Mouse (Mus musculus): ENCODE measurements around the gene Hnrnph1. TPM values are rescaled to one million over a fixed set of nuclear protein-coding genes. Genes with fewer than 3 reads are reported as not detected.

Gene Hnrnph1
- polyA plus RNA-seq, 1 experiment from 2014 or later, result 854 TPM

DNA sequence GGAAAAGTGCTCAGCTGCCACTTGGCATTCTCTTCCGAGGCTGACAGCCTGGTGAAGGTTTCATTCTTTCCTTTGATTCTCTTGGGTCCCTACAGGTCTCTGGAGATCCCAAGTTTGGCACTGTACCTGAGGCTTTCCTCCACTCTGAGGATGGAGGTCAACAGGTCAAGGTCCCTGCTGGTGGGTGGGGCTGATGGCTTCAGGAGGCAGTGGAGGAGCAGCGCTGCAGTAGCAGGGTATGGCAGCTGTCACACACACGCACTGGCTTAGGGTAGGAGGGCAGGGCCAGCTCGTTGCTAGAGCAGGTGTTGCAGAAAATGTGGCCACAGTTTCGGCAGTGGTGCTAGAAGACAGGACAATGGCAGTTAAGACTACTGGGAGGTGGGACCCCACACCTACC lies 12.8 kb downstream of the Hnrnph1 start:
- H3K4me3 ChIP-seq (ENCODE audit: low read depth, low read length), result no peak overlapping the region
- 74% methylated on average over 5 of the region's 5 CpGs for WGBS
- H3K36me3 ChIP-seq (ENCODE audit: control insufficient read depth, insufficient read depth, low read length), result no peaks in the 10 kb centered on the region
- no peaks in the 10 kb centered on the region for H3K4me1 ChIP-seq (replicated peaks; ENCODE audit: control insufficient read depth, insufficient read depth, low read length)
- DNase-seq (ENCODE audit: low spot score) (no peak), ATAC-seq (ENCODE audit: low FRiP score) (no peak)
- H3K9me3 ChIP-seq (ENCODE audit: control insufficient read depth, low read length), result no peaks in the 10 kb centered on the region
- no peak overlapping the region for H3K4me2 ChIP-seq (replicated peaks; ENCODE audit: low read depth, low read length)
- no peak overlapping the region for H3K27ac ChIP-seq (ENCODE audit: low read depth, low read length)
- no peaks in the 10 kb centered on the region for H3K27me3 ChIP-seq (ENCODE audit: control insufficient read depth, insufficient read depth, low read length)
- H3K9ac ChIP-seq (ENCODE audit: low read depth, low read length), result no peak overlapping the region

DNA sequence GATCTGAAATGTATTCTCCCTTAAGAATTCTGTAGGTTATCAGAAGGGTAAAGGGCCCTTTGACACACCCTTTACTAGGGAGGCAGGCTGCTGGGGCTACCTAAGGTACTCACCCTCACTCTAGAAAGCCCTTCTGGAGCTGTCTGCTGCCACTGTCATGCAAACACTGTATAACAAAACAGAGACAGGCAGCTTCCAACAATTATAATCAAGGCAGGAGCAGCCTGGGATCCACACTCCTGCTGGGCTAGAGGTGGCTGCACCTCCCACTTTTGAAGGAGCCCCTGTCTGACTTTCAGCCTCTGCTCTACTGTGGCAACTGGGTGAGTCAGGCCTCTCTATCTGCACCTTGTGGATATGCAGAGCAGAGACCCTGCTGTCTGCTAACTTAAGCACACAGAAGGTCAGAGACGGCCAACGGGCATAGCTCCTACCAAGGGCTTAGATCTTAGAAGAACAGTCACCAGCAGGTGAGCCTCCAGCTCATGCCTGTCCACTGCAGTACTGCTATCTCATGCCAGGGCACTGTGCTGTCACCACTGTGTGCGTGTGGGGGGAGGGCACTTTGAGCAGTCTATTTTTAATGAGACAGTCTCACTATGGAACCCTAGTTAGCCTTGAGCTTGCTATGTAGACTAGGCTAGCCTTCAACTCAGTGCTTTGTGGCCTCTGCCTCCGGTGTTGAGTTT lies 14.6 kb downstream of the Hnrnph1 start:
- no peak for ATAC-seq (ENCODE audit: low FRiP score)
- 79% methylated on average over 4 of the region's 4 CpGs for WGBS
- Histone ChIP-seq H3K9ac (ENCODE audit: low read depth, low read length) (no peak overlapping the region), H3K36me3 (ENCODE audit: control insufficient read depth, insufficient read depth, low read length) (no peaks in the 10 kb centered on the region), H3K4me3 (ENCODE audit: low read depth, low read length) (no peak overlapping the region), H3K27ac (ENCODE audit: low read depth, low read length) (no peak overlapping the region), H3K4me2 (replicated peaks; ENCODE audit: low read depth, low read length) (no peak overlapping the region), H3K9me3 (ENCODE audit: control insufficient read depth, low read length) (no peaks in the 10 kb centered on the region), H3K4me1 (replicated peaks; ENCODE audit: control insufficient read depth, insufficient read depth, low read length) (no peaks in the 10 kb centered on the region), H3K27me3 (ENCODE audit: control insufficient read depth, insufficient read depth, low read length) (no peaks in the 10 kb centered on the region)
- no peak for DNase-seq (ENCODE audit: low spot score)

DNA sequence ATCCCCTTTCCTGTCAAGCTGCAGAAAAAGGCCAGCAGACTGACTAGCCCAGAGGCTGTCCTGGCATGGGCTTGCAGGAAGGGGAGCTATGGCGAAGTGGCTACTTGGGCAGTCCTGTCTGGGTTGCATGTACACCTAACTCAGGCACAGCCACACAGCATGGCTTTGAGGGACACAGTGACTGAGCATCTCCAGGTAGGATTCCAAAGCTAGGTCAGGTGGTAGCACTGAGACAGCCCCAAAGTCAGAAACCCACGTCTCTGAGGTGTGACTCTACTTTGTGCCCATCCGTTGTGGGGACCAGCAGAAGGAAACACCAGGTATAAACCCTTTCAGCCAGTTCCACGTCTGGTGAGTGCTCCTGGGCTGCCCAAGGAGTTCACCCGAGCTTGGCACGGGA lies 16.5 kb downstream of the Hnrnph1 start:
- Histone ChIP-seq H3K4me2 (replicated peaks; ENCODE audit: low read depth, low read length) (no peak overlapping the region), H3K36me3 (ENCODE audit: control insufficient read depth, insufficient read depth, low read length) (no peaks in the 10 kb centered on the region), H3K27ac (ENCODE audit: low read depth, low read length) (no peak overlapping the region), H3K27me3 (ENCODE audit: control insufficient read depth, insufficient read depth, low read length) (no peaks in the 10 kb centered on the region), H3K4me3 (ENCODE audit: low read depth, low read length) (no peak overlapping the region), H3K4me1 (replicated peaks; ENCODE audit: control insufficient read depth, insufficient read depth, low read length) (no peaks in the 10 kb centered on the region), H3K9me3 (ENCODE audit: control insufficient read depth, low read length) (no peaks in the 10 kb centered on the region), H3K9ac (ENCODE audit: low read depth, low read length) (no peak overlapping the region)
- ATAC-seq (ENCODE audit: low FRiP score) (no peak), DNase-seq (ENCODE audit: low spot score) (no peak)
- 88% methylated on average over 6 of the region's 6 CpGs for WGBS

DNA sequence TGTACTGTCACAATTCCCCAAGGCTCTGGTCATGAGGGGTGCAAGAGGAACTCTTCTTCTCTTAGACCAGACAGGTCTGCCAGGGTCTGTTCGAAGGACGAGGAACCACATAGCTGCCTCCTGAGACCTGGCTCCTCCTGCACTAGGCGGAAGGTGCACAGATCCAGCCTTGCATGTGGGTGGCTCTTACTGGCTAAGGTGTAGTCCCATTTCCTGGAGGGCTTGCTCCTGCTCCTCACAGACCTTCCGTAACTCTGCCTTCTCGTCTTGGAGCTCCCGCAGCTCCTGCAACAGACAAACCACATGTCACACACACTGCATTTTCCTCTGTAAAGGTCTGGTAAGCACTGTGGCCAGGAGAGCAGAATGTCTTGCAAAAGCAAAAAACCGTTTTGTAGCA lies 17.9 kb downstream of the Hnrnph1 start:
- H3K36me3 ChIP-seq (ENCODE audit: control insufficient read depth, insufficient read depth, low read length), result no peaks in the 10 kb centered on the region
- no peak for DNase-seq (ENCODE audit: low spot score)

DNA sequence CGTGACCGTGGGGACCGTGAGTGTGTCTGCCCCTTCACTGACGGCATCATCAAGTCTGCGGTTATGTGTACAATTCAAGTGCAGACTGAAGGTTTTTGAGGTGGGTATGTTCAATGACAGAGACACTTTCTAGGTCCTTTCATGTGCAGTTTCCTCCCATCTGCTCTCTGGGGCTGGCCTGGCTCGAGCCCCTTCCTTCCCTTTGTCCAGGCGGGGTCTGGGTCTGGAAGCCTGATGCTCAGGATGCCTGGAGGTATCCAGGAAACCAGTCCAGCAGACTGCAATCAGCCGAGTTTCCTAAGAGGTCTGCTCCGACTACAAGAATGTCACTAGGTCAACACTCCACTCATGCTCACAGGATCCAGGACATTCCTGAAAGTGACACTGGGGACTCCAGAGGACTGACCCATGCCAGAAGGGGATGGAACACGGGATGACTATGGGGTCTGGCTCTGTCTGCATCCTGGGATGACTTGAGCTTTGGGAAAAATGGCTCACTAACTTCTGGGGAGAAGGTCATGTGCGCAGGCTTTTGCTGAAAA lies 20.0 kb downstream of the Hnrnph1 start:
- H3K36me3 ChIP-seq (ENCODE audit: control insufficient read depth, insufficient read depth, low read length), result peaks cover 2% of the 10 kb centered on the region; the same call in 1 of the 2 replicates

More for the DNA sequence above, 17.9 kb downstream of the Hnrnph1 start:
- H3K4me1 ChIP-seq (replicated peaks; ENCODE audit: control insufficient read depth, insufficient read depth, low read length), result no peaks in the 10 kb centered on the region
- H3K9me3 ChIP-seq (ENCODE audit: control insufficient read depth, low read length), result no peaks in the 10 kb centered on the region
- no peak overlapping the region for H3K4me2 ChIP-seq (replicated peaks; ENCODE audit: low read depth, low read length)
- 93% methylated on average over 7 of the region's 7 CpGs for WGBS
- H3K27ac ChIP-seq (ENCODE audit: low read depth, low read length), result no peak overlapping the region
- H3K4me3 ChIP-seq (ENCODE audit: low read depth, low read length), result no peak overlapping the region
- H3K9ac ChIP-seq (ENCODE audit: low read depth, low read length), result no peak overlapping the region
- H3K27me3 ChIP-seq (ENCODE audit: control insufficient read depth, insufficient read depth, low read length), result no peaks in the 10 kb centered on the region
- ATAC-seq (ENCODE audit: low FRiP score), result no peak

DNA sequence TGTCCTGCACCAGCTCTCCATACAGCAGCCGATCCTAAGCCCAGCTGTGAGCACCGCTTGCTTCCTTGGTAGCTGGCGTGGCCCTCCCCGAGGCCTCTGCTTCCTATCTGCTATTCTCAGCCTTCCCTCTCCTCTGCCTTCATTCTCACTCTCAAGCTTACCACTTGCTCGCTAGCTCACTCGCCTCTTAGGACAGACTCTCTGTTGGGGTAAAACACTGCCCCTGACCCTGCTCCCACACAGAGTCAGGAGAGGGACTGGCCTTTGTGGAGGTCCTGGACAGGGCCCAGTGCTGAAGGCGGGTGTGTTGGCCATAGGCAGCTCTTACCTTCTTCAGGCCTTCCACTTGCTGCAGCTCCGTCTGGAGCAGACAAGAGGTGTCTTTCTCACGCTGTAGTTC lies 20.5 kb downstream of the Hnrnph1 start:
- DNase-seq (ENCODE audit: low spot score) (no peak), ATAC-seq (ENCODE audit: low FRiP score) (no peak)
- 87% methylated on average over 9 of the region's 9 CpGs for WGBS
- H3K27me3 ChIP-seq (ENCODE audit: control insufficient read depth, insufficient read depth, low read length), result no peaks in the 10 kb centered on the region
- H3K4me2 ChIP-seq (replicated peaks; ENCODE audit: low read depth, low read length), result no peak overlapping the region
- no peaks in the 10 kb centered on the region for H3K4me1 ChIP-seq (replicated peaks; ENCODE audit: control insufficient read depth, insufficient read depth, low read length)
- H3K27ac ChIP-seq (ENCODE audit: low read depth, low read length), result no peak overlapping the region
- H3K9me3 ChIP-seq (ENCODE audit: control insufficient read depth, low read length), result no peaks in the 10 kb centered on the region
- H3K9ac ChIP-seq (ENCODE audit: low read depth, low read length), result no peak overlapping the region
- H3K4me3 ChIP-seq (ENCODE audit: low read depth, low read length), result no peak overlapping the region
- peaks cover 2% of the 10 kb centered on the region; the same call in 1 of the 2 replicates for H3K36me3 ChIP-seq (ENCODE audit: control insufficient read depth, insufficient read depth, low read length)

More for the DNA sequence above, 20.0 kb downstream of the Hnrnph1 start:
- H3K9ac ChIP-seq (ENCODE audit: low read depth, low read length), result no peak overlapping the region
- no peaks in the 10 kb centered on the region for H3K9me3 ChIP-seq (ENCODE audit: control insufficient read depth, low read length)
- H3K27me3 ChIP-seq (ENCODE audit: control insufficient read depth, insufficient read depth, low read length), result no peaks in the 10 kb centered on the region
- H3K27ac ChIP-seq (ENCODE audit: low read depth, low read length), result no peak overlapping the region
- no peaks in the 10 kb centered on the region for H3K4me1 ChIP-seq (replicated peaks; ENCODE audit: control insufficient read depth, insufficient read depth, low read length)
- no peak overlapping the region for H3K4me2 ChIP-seq (replicated peaks; ENCODE audit: low read depth, low read length)
- ATAC-seq (ENCODE audit: low FRiP score) (no peak), DNase-seq (ENCODE audit: low spot score) (no peak)
- H3K4me3 ChIP-seq (ENCODE audit: low read depth, low read length), result no peak overlapping the region
- 76% methylated on average over 11 of the region's 11 CpGs for WGBS

DNA sequence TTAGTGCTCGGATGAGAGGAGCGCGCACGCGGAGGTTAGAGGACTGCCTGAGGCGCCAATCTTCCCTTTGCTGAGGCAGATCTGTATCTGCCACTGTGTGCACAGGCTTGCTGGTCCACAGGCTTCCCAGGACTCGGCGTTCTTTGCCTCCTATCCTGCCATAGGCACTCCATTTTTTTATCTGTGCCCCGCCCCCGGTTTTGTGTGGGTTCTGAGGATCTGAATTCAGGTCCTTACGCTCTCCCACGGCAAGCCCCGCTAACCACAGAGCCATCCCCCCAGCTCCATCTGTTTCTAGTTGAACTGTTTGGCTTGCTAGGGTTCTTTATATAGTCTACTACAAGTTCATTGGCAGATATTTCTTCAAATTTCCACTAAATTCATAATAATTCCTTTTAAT lies 22.0 kb downstream of the Hnrnph1 start:
- no peak overlapping the region for H3K27ac ChIP-seq (ENCODE audit: low read depth, low read length)
- no peaks in the 10 kb centered on the region for H3K4me1 ChIP-seq (replicated peaks; ENCODE audit: control insufficient read depth, insufficient read depth, low read length)
- H3K27me3 ChIP-seq (ENCODE audit: control insufficient read depth, insufficient read depth, low read length), result no peaks in the 10 kb centered on the region
- ATAC-seq (ENCODE audit: low FRiP score) (no peak), DNase-seq (ENCODE audit: low spot score) (no peak)
- no peaks in the 10 kb centered on the region for H3K9me3 ChIP-seq (ENCODE audit: control insufficient read depth, low read length)
- no peak overlapping the region for H3K9ac ChIP-seq (ENCODE audit: low read depth, low read length)
- no peak overlapping the region for H3K4me3 ChIP-seq (ENCODE audit: low read depth, low read length)
- 91% methylated on average over 13 of the region's 13 CpGs for whole genome bisulfite sequencing
- peaks cover 5% of the 10 kb centered on the region; the same call in 1 of the 2 replicates for H3K36me3 ChIP-seq (ENCODE audit: control insufficient read depth, insufficient read depth, low read length)
- H3K4me2 ChIP-seq (replicated peaks; ENCODE audit: low read depth, low read length), result no peak overlapping the region

DNA sequence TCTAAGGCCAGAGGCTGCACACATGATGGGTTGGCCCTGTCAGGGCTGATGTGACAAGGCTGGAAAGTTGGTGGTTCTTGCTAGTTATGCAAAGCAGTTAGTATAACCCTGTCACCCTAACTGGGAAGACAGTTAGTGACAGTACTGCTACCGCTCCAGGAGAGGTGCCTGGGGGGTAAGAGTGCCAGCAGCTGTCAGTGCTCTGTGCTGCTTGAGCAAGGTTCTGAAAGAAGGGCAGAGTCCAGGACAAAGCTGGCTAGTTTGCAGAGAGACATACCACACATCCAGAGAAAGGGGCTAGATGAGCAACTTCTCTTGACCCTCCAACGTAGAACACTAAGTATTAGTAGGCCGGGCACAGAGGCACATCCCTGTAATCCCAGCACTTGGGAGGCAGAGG lies 25.7 kb downstream of the Hnrnph1 start:
- no peak overlapping the region for H3K27ac ChIP-seq (ENCODE audit: low read depth, low read length)
- H3K4me2 ChIP-seq (replicated peaks; ENCODE audit: low read depth, low read length), result no peak overlapping the region
- no peaks in the 10 kb centered on the region for H3K9me3 ChIP-seq (ENCODE audit: control insufficient read depth, low read length)
- H3K36me3 ChIP-seq (ENCODE audit: control insufficient read depth, insufficient read depth, low read length), result peaks cover 5% of the 10 kb centered on the region; the same call in 1 of the 2 replicates
- no peaks in the 10 kb centered on the region for H3K4me1 ChIP-seq (replicated peaks; ENCODE audit: control insufficient read depth, insufficient read depth, low read length)
- WGBS, result 91% methylated on average over 3 of the region's 3 CpGs
- no peak overlapping the region for H3K9ac ChIP-seq (ENCODE audit: low read depth, low read length)
- H3K27me3 ChIP-seq (ENCODE audit: control insufficient read depth, insufficient read depth, low read length), result no peaks in the 10 kb centered on the region
- ATAC-seq (ENCODE audit: low FRiP score), result no peak
- H3K4me3 ChIP-seq (ENCODE audit: low read depth, low read length), result no peak overlapping the region
- no peak for DNase-seq (ENCODE audit: low spot score)

DNA sequence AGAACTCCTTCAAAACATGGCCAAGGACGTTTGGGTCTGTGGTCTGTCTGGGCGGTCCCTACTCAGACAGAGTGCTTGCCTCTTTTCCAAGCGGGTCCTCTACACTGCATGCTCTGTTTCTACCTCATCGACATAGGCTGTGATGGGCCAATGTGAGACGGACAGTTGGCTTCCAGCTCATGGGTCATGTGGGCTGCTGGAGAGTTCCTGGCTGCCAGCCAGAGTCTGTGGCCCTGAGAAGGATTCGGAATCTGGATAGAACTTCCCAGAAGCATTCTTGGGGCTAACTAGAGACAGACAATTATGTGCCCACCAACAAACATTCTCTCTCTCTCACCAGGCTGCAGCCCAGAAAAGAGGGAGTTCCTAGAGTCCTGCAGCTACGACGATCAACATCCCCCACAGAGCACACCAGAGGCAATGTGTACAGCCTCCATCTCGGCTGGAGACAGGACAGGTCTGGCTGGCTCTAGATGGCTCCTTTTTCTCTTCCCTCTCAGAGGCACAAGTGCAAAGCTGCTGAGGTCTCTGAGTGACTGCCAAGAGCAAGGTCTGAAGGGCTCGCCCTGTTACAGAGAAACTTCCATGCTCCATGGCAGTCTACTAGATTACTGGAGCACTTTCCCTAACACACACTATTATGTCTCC lies 26.7 kb downstream of the Hnrnph1 start:
- Histone ChIP-seq H3K27ac (ENCODE audit: low read depth, low read length) (no peak overlapping the region), H3K4me3 (ENCODE audit: low read depth, low read length) (no peak overlapping the region), H3K36me3 (ENCODE audit: control insufficient read depth, insufficient read depth, low read length) (peaks cover 5% of the 10 kb centered on the region; the same call in 1 of the 2 replicates), H3K9ac (ENCODE audit: low read depth, low read length) (no peak overlapping the region), H3K27me3 (ENCODE audit: control insufficient read depth, insufficient read depth, low read length) (no peaks in the 10 kb centered on the region), H3K9me3 (ENCODE audit: control insufficient read depth, low read length) (no peaks in the 10 kb centered on the region), H3K4me1 (replicated peaks; ENCODE audit: control insufficient read depth, insufficient read depth, low read length) (no peaks in the 10 kb centered on the region), H3K4me2 (replicated peaks; ENCODE audit: low read depth, low read length) (no peak overlapping the region)
- WGBS, result 85% methylated on average over 10 of the region's 10 CpGs
- DNase-seq (ENCODE audit: low spot score) (no peak), ATAC-seq (ENCODE audit: low FRiP score) (no peak)

Data from hindbrain, embryonic 11.5 days (tissue).